Mouse (Mus musculus): ENCODE measurements at regions not wholly inside any gene's neighbourhood (a gene's known extent, or its start where the extent isn't known, plus 50 kb on each side); places are given as distances from the start of the nearest gene placed in this dataset.
A peak's percentile ranks its signal among the peaks of the same experiment; 100 is the strongest.

- H3K4me2 ChIP-seq (ENCODE audit: low read length) = 0 out of 2 replicates have a peak overlapping the region, but pooled peaks have one; percentile 23
- DNase-seq (peak; percentile 71), ATAC-seq (ENCODE audit: low FRiP score, low TSS enrichment) (0 out of 2 replicates have a peak, but pooled peaks have one; percentile 50)
- peaks cover 7% of the 10 kb centered on the region; the same call in 1 of the 2 replicates for H3K4me1 ChIP-seq (ENCODE audit: control insufficient read depth, insufficient read depth, low read length)
- no peaks in the 10 kb centered on the region for H3K9me3 ChIP-seq (ENCODE audit: control insufficient read depth, low read length)
- no peak overlapping the region for H3K4me3 ChIP-seq (replicated peaks; ENCODE audit: low read depth, low read length)
- H3K27me3 ChIP-seq (ENCODE audit: control insufficient read depth, insufficient read depth, low read length) = no peaks in the 10 kb centered on the region
- WGBS = 10% methylated on average over 8 of the region's 8 CpGs
- H3K36me3 ChIP-seq (ENCODE audit: control insufficient read depth, insufficient read depth, low read length) = no peaks in the 10 kb centered on the region
- H3K27ac ChIP-seq (replicated peaks; ENCODE audit: low read depth, low read length) = peak overlapping the region; percentile 47
- H3K9ac ChIP-seq (replicated peaks; ENCODE audit: low read length) = no peak overlapping the region; the same call in 1 of the 2 replicates
Observed at GRCm38 (mm10) chr12:27978257-27978931, 573.8 kb downstream of the Dcdc2c start.

- peak; percentile 6 for DNase-seq
- 36% methylated on average over 9 of the region's 9 CpGs for WGBS
- Histone ChIP-seq H3K9me3 (ENCODE audit: control insufficient read depth, low read length) (no peaks in the 10 kb centered on the region), H3K27ac (replicated peaks; ENCODE audit: low read depth, low read length) (peak overlapping the region; percentile 47), H3K9ac (replicated peaks; ENCODE audit: low read length) (no peak overlapping the region), H3K4me2 (ENCODE audit: low read length) (no peak overlapping the region), H3K36me3 (ENCODE audit: control insufficient read depth, insufficient read depth, low read length) (no peaks in the 10 kb centered on the region), H3K27me3 (ENCODE audit: control insufficient read depth, insufficient read depth, low read length) (no peaks in the 10 kb centered on the region), H3K4me3 (replicated peaks; ENCODE audit: low read depth, low read length) (no peak overlapping the region), H3K4me1 (ENCODE audit: control insufficient read depth, insufficient read depth, low read length) (peaks cover 7% of the 10 kb centered on the region; the same call in 1 of the 2 replicates)
- ATAC-seq (ENCODE audit: low FRiP score, low TSS enrichment) = no peak
Observed at GRCm38 (mm10) chr12:27977548-27978256, 574.5 kb downstream of the Dcdc2c start.

- peak; percentile 32 for DNase-seq
- Histone ChIP-seq H3K9ac (replicated peaks; ENCODE audit: low read length) (no peak overlapping the region), H3K27ac (replicated peaks; ENCODE audit: low read depth, low read length) (no peak overlapping the region), H3K36me3 (ENCODE audit: control insufficient read depth, insufficient read depth, low read length) (no peaks in the 10 kb centered on the region), H3K27me3 (ENCODE audit: control insufficient read depth, insufficient read depth, low read length) (no peaks in the 10 kb centered on the region), H3K4me1 (ENCODE audit: control insufficient read depth, insufficient read depth, low read length) (no peaks in the 10 kb centered on the region), H3K4me3 (replicated peaks; ENCODE audit: low read depth, low read length) (no peak overlapping the region), H3K4me2 (ENCODE audit: low read length) (no peak overlapping the region), H3K9me3 (ENCODE audit: control insufficient read depth, low read length) (no peaks in the 10 kb centered on the region)
- WGBS = 47% methylated on average over 3 of the region's 3 CpGs
- ATAC-seq (ENCODE audit: low FRiP score, low TSS enrichment) = no peak
Observed at GRCm38 (mm10) chr12:27962908-27963307, 589.3 kb downstream of the Dcdc2c start.

- H3K9ac ChIP-seq (replicated peaks; ENCODE audit: low read length) = no peak overlapping the region
- H3K27me3 ChIP-seq (ENCODE audit: control insufficient read depth, insufficient read depth, low read length) = no peaks in the 10 kb centered on the region
- peak; percentile 34 for DNase-seq
- no peaks in the 10 kb centered on the region for H3K4me1 ChIP-seq (ENCODE audit: control insufficient read depth, insufficient read depth, low read length)
- H3K4me3 ChIP-seq (replicated peaks; ENCODE audit: low read depth, low read length) = no peak overlapping the region
- peak overlapping the region; percentile 1; the same call in 1 of the 2 replicates for H3K27ac ChIP-seq (replicated peaks; ENCODE audit: low read depth, low read length)
- no peaks in the 10 kb centered on the region for H3K9me3 ChIP-seq (ENCODE audit: control insufficient read depth, low read length)
- no peak for ATAC-seq (ENCODE audit: low FRiP score, low TSS enrichment)
- 43% methylated on average over 6 of the region's 6 CpGs for WGBS
- H3K36me3 ChIP-seq (ENCODE audit: control insufficient read depth, insufficient read depth, low read length) = no peaks in the 10 kb centered on the region
- no peak overlapping the region for H3K4me2 ChIP-seq (ENCODE audit: low read length)
Observed at GRCm38 (mm10) chr12:27960064-27960463, 592.1 kb downstream of the Dcdc2c start.

GRCm38 (mm10) chr12:27947646-27948045 lies 604.6 kb downstream of the Dcdc2c start:
- 0 out of 2 replicates have a peak overlapping the region, but pooled peaks have one; percentile 27 for H3K27ac ChIP-seq (replicated peaks; ENCODE audit: low read depth, low read length)
- no peak overlapping the region for H3K4me3 ChIP-seq (replicated peaks; ENCODE audit: low read depth, low read length)
- no peaks in the 10 kb centered on the region for H3K9me3 ChIP-seq (ENCODE audit: control insufficient read depth, low read length)
- H3K9ac ChIP-seq (replicated peaks; ENCODE audit: low read length) = no peak overlapping the region
- H3K36me3 ChIP-seq (ENCODE audit: control insufficient read depth, insufficient read depth, low read length) = no peaks in the 10 kb centered on the region
- H3K4me2 ChIP-seq (ENCODE audit: low read length) = no peak overlapping the region
- H3K4me1 ChIP-seq (ENCODE audit: control insufficient read depth, insufficient read depth, low read length) = peaks cover 21% of the 10 kb centered on the region
- WGBS = 64% methylated on average over 3 of the region's 3 CpGs
- DNase-seq (no peak), ATAC-seq (ENCODE audit: low FRiP score, low TSS enrichment) (no peak)
- no peaks in the 10 kb centered on the region for H3K27me3 ChIP-seq (ENCODE audit: control insufficient read depth, insufficient read depth, low read length)

- Histone ChIP-seq H3K27me3 (ENCODE audit: control insufficient read depth, insufficient read depth, low read length) (no peaks in the 10 kb centered on the region), H3K4me2 (ENCODE audit: low read length) (no peak overlapping the region), H3K9me3 (ENCODE audit: control insufficient read depth, low read length) (no peaks in the 10 kb centered on the region), H3K4me1 (ENCODE audit: control insufficient read depth, insufficient read depth, low read length) (peaks cover 21% of the 10 kb centered on the region), H3K36me3 (ENCODE audit: control insufficient read depth, insufficient read depth, low read length) (no peaks in the 10 kb centered on the region), H3K27ac (replicated peaks; ENCODE audit: low read depth, low read length) (peak overlapping the region; percentile 27; the same call in 1 of the 2 replicates), H3K4me3 (replicated peaks; ENCODE audit: low read depth, low read length) (no peak overlapping the region), H3K9ac (replicated peaks; ENCODE audit: low read length) (no peak overlapping the region)
- DNase-seq (no peak), ATAC-seq (ENCODE audit: low FRiP score, low TSS enrichment) (no peak)
- WGBS = 44% methylated on average over 7 of the region's 7 CpGs
Observed at GRCm38 (mm10) chr12:27946866-27947459, 604.6 kb upstream of the Sox11 start.

- ATAC-seq (ENCODE audit: low FRiP score, low TSS enrichment) = peak; percentile 71; the same call in 1 of the 2 replicates
- no peak overlapping the region for H3K4me2 ChIP-seq (ENCODE audit: low read length)
- H3K9ac ChIP-seq (replicated peaks; ENCODE audit: low read length) = no peak overlapping the region
- 20% methylated on average over 2 of the region's 2 CpGs for WGBS
- no peaks in the 10 kb centered on the region for H3K9me3 ChIP-seq (ENCODE audit: control insufficient read depth, low read length)
- no peak overlapping the region for H3K4me3 ChIP-seq (replicated peaks; ENCODE audit: low read depth, low read length)
- no peaks in the 10 kb centered on the region for H3K36me3 ChIP-seq (ENCODE audit: control insufficient read depth, insufficient read depth, low read length)
- peaks cover 21% of the 10 kb centered on the region for H3K4me1 ChIP-seq (ENCODE audit: control insufficient read depth, insufficient read depth, low read length)
- peak; percentile 86 for DNase-seq
- H3K27me3 ChIP-seq (ENCODE audit: control insufficient read depth, insufficient read depth, low read length) = no peaks in the 10 kb centered on the region
- peak overlapping the region; percentile 53 for H3K27ac ChIP-seq (replicated peaks; ENCODE audit: low read depth, low read length)
Observed at GRCm38 (mm10) chr12:27945411-27945810, 603.0 kb upstream of the Sox11 start.

- H3K9ac ChIP-seq (replicated peaks; ENCODE audit: low read length) = no peak overlapping the region
- H3K4me3 ChIP-seq (replicated peaks; ENCODE audit: low read depth, low read length) = no peak overlapping the region
- no peaks in the 10 kb centered on the region for H3K27me3 ChIP-seq (ENCODE audit: control insufficient read depth, insufficient read depth, low read length)
- ATAC-seq (ENCODE audit: low FRiP score, low TSS enrichment) (no peak), DNase-seq (no peak)
- no peak overlapping the region for H3K27ac ChIP-seq (replicated peaks; ENCODE audit: low read depth, low read length)
- no peak overlapping the region for H3K4me2 ChIP-seq (ENCODE audit: low read length)
- H3K4me1 ChIP-seq (ENCODE audit: control insufficient read depth, insufficient read depth, low read length) = peaks cover 9% of the 10 kb centered on the region
- WGBS = 90% methylated on average over 1 of the region's 1 CpGs
- no peaks in the 10 kb centered on the region for H3K36me3 ChIP-seq (ENCODE audit: control insufficient read depth, insufficient read depth, low read length)
- 0 out of 2 replicates have a peak, but pooled peaks cover 3% of the 10 kb centered on the region for H3K9me3 ChIP-seq (ENCODE audit: control insufficient read depth, low read length)
Observed at GRCm38 (mm10) chr12:27941053-27941452, 598.7 kb upstream of the Sox11 start.
